Mouse (Mus musculus) adrenal gland, postnatal 36 days (tissue): ENCODE measurements around the gene Mamld1. TPM values are rescaled to one million over a fixed set of nuclear protein-coding genes. Genes with fewer than 3 reads are reported as not detected.

ENCODE experiments used
- DNase-seq, 2 experiments: peaks; one replicate each; pipeline ENCODE4 v3.0.0; 2021; ENCODE audit warnings: mixed read lengths in 1 of 2
- long read RNA-seq, 2 experiments: library from polyadenylated mRNA; stranded (forward); transcript quantifications; one replicate each; pipeline ENCODE4 v2.0.0; 2021; ENCODE audit warnings: borderline sequencing depth in 2 of 2
- total RNA-seq, 2 experiments: library from RNA; stranded (reverse); gene quantifications; 2 replicates each; pipeline ENCODE4 v1.2.3; 2021

Mamld1 gene
- total RNA-seq: 10 to 100 TPM; 15.3 to 19.3 TPM
- long read RNA-seq, experiment 1, partial matches to known transcripts: 1 of 4 reads
- long read RNA-seq, experiment 1, other reads (novel, unspliced or antisense): 3 of 4 reads
- long read RNA-seq, experiment 2, partial matches to known transcripts: 1 of 1 reads
- long read RNA-seq, experiment 2, other reads (novel, unspliced or antisense): 0 of 1 reads

DNA sequence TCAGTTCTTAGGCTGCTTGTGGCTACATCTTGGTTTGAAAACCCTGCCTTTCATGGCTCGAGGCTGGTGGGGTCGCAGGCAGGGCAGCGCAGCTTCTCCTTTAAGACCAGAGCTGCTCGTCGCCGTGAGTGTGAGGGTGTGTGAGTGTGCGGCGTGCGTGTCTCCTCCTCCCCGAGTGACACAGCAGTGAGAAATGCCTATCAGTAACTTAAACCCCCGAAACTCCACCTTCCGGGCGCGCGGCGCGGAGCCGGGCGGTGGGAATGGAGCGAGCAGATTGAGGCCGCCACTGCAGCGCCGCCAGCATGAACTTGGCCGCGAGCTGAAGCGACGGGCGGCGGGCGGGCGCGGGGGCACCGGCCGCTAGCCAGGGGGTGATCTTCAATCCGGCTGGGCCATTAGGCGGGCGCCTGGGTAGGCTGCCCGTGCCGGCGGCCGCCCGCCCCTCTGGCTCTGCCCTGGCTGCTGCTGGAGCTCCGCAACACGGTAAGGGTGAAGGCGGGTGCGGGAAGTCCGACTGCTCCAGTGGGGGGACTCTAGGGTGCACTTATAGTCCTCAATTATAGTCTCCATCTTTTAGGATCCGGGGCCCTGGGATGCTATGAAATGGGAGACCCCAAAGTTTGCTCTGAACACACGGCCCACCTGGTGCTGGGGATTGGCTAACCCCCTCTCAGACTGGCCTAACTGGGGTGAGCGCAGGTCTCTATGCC lies at the start of gene Mamld1:
Gene Mamld1 (plus strand): TSS at position 393 of the 713 bp plus-strand sequence.
- DNase-seq: peak; percentile 81 to 84

DNA sequence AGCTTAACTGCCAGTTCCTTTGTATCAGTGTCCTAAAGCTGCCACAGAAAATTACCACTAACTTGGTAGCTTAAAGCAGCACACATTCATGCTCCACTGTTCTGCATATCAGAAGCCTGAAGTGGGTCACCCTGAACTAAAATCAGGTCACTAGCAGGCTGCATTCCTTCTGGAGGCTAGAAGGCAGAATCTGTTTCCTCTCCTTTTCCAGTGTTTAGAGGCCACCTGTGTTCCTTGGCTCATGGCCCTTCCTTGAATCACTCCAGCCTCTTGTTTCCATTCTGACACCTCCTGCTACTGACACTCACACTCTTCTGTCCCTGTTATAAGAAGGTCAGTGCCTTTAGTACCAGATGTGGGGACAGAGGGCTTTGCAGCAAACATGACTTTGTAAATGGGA lies 25.3 kb upstream of the Mamld1 start:
- DNase-seq: no peak

DNA sequence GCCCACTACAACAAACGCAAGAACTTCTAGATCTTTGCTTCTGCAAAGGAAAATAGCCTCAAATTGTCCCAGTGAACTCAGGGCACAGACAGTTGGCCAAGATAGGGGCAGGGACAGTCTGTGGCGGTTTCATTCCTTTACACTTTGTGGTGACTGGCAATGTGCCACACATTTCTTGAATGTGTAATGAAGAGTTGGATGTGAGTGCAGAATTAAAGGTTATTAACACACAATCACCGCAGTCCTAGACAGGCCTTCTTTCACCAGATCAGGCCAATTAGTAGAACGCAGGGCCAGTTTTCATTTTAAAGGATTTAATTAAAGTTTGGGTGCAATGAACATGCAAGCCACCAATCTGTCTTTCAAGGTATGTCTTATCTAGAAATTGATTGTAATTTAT lies 22.0 kb upstream of the Mamld1 start:
- DNase-seq: no peak

DNA sequence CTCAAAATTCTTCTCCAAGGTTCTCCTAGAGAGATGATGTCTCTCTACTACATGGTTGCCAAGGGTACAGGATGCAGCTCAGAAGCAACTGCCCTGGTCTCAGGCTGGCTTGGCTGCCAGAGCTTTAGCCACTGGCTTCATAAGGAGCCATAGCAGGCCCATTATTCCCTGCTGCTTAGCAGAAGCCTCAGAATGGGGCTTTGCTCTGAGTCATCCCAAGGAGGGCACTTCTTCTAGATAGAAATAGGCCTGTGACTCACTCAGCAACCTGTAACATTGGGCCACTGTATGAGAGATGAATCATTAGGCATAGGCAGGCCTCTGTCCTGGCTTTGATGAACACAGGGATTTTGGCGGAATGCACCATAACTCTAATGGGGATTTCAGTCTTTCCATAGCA lies 21.1 kb upstream of the Mamld1 start:
- DNase-seq: peak in 1 of 2 experiments; percentile 18

DNA sequence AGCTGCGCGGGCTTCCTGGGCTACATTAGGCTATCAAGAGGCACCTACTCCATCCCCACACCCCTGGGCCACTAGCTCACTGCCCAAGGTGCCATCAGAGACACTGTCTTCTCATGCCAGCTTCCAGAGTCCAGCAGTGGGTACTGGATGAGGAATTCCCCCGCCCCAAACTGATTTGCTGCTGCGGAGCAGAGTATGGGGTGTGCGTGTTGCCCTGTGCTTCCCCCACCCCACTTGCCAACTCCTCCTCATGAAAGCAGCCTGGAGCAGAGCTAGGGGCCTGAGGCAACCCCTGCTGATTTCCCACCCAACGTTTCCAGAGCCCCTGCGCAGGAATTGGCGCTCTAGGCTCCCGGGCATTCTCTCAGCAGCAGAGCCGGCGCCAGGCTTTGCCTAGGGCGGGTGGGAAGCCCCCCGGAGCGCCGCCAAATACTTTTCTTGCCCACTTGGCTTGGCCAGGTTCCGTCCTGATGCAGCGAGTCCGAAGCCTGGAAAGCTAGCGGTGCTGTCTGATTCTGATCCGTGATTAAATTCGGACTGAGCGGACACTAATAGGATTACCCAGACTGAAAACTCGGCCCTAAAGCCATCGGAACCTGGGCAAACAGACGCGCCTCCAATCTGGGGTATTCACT lies 738 bp downstream of the Mamld1 start:
- peak; percentile 17 to 27 for DNase-seq

DNA sequence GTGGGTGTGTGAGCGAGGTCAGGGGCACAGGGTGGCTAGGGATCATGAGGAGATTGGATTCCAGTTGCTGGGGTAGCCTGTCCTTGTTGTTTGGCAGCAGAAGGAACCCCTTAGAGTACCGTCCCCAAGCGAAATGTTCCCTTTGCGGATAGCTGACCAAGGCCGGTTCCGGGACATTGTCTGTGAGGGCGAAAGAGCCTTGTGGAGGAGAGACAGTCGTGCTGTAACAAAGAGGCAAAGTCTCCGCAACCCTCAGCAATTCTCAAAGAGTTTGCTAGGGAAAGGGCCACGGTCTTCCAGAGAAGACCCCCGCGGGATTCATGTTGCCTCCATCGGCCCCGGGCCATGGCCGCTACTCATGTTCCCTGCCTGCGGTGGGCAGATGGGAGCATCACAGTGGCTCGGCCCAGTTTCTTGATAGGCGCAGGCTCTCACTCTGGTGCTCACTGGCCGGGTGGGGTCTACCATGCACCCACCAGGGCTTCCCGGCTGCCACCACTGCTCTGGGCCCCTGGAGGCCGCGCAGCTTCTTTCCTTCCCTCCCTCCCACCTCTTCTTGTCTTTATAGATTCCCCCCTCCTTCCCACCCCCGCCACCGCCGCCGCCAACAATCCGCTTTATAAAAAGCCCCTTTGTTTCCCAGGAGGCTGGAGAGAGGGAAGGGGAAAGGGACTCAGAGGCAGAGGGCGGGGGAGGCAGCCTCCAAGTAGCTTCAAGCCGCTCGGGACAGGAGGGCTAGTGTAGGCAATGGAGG lies 1.5 kb downstream of the Mamld1 start:
- DNase-seq: peak; percentile 26 to 30

GRCm38 (mm10) chrX:71052115-71052478 lies 2.0 kb downstream of the Mamld1 start:
- DNase-seq: peak; percentile 84 to 89

DNA sequence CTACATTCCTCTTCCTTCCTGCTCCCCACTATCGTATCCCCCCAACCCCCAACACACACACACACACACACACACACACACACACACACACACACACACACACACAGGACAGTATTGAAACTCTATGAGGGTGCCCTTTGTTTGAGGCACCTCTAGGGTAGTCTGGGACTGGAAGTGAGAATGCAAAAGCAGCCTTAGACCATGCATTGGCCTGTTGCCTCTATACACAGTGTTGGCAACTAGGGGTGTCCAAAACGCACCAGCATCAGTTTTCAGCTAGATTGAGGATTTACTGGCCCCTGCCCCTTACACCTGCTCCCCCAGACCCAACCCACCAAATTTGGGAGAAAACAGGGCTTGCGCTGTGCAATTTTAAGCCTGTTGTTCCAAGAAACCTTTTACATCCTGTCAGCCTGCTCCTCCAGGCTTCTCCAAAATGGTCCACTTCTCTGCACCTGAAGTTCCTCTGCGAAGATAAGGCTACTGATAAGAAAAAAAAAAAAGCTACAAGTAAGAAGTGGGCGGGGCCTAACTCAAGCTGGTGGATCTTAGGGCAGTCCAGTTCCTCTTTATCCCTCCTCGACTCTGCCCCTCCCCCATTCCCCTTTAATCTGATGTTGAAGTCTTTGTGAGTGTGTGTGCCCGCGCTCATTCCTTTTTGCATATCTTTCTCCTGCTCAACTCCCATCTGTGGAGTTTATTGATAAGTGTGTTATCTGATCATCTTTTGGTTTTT lies 2.6 kb downstream of the Mamld1 start:
- DNase-seq: peak in 1 of 2 experiments; percentile 40

GRCm38 (mm10) chrX:71053246-71053645 lies 3.2 kb downstream of the Mamld1 start:
- DNase-seq: peak in 1 of 2 experiments; percentile 10

- no peak for DNase-seq
Observed at GRCm38 (mm10) chrX:71056968-71057367, 6.9 kb downstream of the Mamld1 start.

- no peak for DNase-seq
Observed at GRCm38 (mm10) chrX:71085092-71085807, 35.2 kb downstream of the Mamld1 start.

DNA sequence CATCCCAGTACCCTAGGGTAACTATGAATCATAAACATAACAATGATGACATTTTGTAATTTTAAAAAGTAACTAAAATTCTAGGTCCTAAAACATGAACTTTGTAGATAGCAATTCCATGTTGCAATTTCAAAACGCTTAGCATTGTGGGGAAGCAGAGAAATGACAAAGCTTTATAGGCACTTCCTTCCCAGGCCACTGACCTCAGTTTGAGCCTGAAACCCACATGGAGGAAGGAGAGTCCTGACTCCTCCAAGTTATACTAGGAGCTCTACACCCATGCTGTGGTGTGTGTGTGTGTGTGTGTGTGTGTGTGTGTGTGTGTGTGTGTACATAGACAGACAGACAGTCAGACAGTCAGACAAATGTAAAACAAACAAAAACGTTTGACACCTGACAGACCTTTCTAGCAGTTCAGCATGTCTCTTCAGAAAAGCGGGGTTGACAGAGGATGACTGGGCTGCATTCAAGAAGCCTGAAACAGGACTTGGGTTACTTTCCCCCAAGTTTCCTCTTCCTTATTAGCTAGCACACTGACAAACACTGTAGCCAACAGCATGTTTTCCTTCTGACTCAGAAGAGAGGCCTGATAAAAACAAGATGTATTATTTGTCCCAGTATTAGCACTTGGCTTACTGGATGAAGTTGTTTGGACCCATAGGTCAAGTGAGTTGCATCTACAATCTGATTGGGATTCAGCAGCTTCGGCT lies 37.5 kb downstream of the Mamld1 start:
- no peak for DNase-seq

- DNase-seq: no peak
Observed at GRCm38 (mm10) chrX:71088080-71088414, 38.0 kb downstream of the Mamld1 start.

DNA sequence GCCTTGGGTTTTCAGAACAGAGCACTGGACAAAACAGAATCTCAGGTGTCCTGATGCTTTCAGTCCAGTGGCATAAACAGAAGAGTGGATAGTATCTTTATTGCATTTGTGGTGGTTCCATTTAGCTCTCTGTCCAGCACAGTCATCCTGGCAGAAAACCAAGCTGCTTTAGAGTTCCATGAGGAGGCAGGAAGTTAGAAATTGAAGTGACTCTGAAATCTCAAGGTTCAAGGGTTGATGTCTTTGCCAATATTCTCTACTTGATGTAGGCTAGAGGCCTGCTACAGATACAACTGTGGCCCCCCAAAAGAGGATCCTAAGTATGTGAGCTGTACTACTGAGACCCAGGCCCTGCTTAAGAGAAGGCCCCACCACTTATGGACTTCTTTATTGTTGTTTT lies 55.8 kb downstream of the Mamld1 start:
- DNase-seq: peak; percentile 22 to 48

- DNase-seq: peak; percentile 52 to 61
Observed at GRCm38 (mm10) chrX:71106392-71106791, 56.3 kb downstream of the Mamld1 start.

DNA sequence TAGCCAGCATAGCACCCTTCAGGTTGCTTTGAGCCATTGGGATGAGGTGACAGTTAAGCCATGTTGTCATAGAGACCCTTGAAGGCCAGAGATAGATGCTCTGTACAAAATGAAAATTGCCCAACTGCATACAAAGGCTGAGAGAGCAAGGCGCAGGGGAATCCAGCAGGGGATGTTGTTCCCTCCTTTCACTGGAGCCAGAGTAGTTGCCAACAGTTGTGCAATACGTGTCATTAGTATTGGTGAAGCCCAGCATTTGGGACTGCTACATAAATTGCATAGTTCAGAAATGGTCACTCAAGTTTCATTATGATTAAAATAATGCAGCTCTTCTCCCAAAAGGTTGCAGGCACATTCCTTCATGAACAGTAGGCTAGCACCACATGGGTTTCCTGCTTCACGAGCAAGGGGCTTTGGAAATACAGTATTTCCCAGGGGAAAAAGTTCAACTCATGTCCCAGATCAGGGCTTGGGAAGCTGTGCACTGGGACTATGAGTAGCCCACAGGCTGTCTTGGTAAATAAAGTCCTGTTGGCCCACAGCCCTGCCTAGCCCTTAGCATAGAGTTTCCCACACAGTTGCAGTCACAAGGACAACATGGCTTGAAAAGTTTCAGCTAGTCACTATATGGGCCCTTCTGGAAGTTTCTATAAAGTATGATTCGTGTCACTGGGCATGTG lies 58.1 kb downstream of the Mamld1 start:
- no peak for DNase-seq

- no peak for DNase-seq
Observed at GRCm38 (mm10) chrX:71110333-71110732, 60.3 kb downstream of the Mamld1 start.

DNA sequence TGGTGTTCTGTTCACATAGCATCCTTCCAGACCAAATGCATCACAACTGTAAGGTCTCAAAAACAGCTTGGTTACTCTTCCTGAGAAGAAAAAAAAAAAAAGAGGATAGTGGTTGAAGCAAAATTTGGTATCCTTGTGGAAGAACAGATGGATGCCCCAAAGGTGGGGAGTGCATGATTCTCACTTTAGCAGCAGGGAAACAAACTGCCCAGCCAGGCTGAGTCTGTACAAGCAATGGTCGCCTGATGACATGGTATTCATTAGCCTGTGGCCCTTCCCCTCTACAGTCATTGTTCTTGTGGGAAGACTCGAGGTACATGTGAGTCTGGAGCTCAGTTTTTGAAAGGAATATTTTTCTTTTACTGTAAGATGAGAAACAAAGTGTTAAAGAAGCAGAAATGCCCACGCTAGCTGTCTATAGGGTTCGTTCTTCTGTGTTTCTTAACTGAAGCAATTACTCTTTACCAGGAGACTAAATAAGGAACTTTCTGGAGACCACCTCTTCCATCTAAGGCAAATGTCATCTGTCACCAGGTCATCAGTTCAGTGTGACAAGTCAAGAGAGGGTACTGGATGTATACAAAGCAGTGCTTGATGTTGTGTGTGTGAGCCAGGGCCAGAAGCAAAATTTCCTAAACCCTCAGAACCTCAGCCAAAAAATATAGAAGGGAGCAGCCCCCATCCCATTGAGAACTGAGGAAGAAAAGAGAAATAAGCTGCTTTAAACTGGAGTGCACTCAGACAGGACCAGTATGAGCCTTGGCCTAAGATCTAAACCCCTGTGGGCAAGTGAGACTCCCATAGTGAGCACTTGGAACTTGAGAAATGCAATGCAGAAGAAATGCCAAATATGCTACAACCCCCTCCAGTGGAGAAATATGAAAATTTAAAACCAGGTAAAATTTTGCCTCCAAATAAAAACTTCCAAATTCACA lies 72.6 kb downstream of the Mamld1 start:
- DNase-seq: no peak

- no peak for DNase-seq
Observed at GRCm38 (mm10) chrX:71125013-71125412, 75.0 kb downstream of the Mamld1 start.
